Mouse (Mus musculus) ES-Bruce4 (cell line): ENCODE measurements around the gene Kcnn3. TPM values are rescaled to one million over a fixed set of nuclear protein-coding genes. Genes with fewer than 3 reads are reported as not detected.
A peak's percentile ranks its signal among the peaks of the same experiment; 100 is the strongest.

Source experiments
- H3K27ac ChIP-seq: 2 replicates; pipeline ENCODE4 v1.5.1; 2012; ENCODE audit warnings: low read length, inconsistent platforms; ENCODE audit not compliant: insufficient read depth
- H3K27me3 ChIP-seq: 2 replicates; pipeline ENCODE4 v1.6.1; 2012; ENCODE audit warnings: mild to moderate bottlenecking, low read length, inconsistent platforms; ENCODE audit not compliant: control insufficient read depth, poor library complexity, insufficient read depth, severe bottlenecking
- H3K36me3 ChIP-seq: 2 replicates; pipeline ENCODE4 v1.6.1; 2012; ENCODE audit warnings: inconsistent platforms, mild to moderate bottlenecking, low read length, moderate library complexity; ENCODE audit not compliant: control insufficient read depth, poor library complexity, insufficient read depth, severe bottlenecking
- H3K4me1 ChIP-seq: one replicate; pipeline ENCODE4 v1.8.1; 2011; ENCODE audit warnings: low read length; ENCODE audit not compliant: control insufficient read depth, insufficient read depth
- H3K4me3 ChIP-seq: 2 replicates; pipeline ENCODE4 v1.5.1; 2011; ENCODE audit warnings: low read depth, mild to moderate bottlenecking, low read length
- H3K9ac ChIP-seq: 2 replicates; pipeline ENCODE4 v1.6.1; 2012; ENCODE audit warnings: low read depth, mild to moderate bottlenecking, inconsistent platforms; ENCODE audit not compliant: poor library complexity, severe bottlenecking
- H3K9me3 ChIP-seq: replicated peaks from 2 replicates; pipeline ENCODE4 v1.6.1; 2012; ENCODE audit warnings: mild to moderate bottlenecking, low read length, inconsistent platforms; ENCODE audit not compliant: control insufficient read depth, poor library complexity, insufficient read depth, severe bottlenecking
- CTCF ChIP-seq: IDR thresholded peaks from one replicate; pipeline ENCODE4 v1.8.1; 2011; ENCODE audit warnings: low read depth, low read length
- EP300 ChIP-seq: IDR thresholded peaks from 2 replicates; pipeline ENCODE4 v1.6.1; 2011; ENCODE audit warnings: low read depth, low read length; ENCODE audit not compliant: insufficient read depth
- POLR2A ChIP-seq: IDR thresholded peaks from one replicate; pipeline ENCODE4 v1.8.1; 2011; ENCODE audit warnings: low read length; ENCODE audit not compliant: insufficient read depth
- polyA plus RNA-seq: library from polyadenylated mRNA; stranded (reverse); fragments of >200 nt; gene quantifications from 2 replicates; pipeline ENCODE4 v1.2.4, GENCODE M21; 2011; ENCODE audit warnings: low read depth; ENCODE audit not compliant: missing spikeins, insufficient read depth, insufficient read length

The Kcnn3 gene
- polyA plus RNA-seq, 1 experiment: 0.93 TPM

GRCm38 (mm10) chr3:89593524-89593923, 73.6 kb downstream of the Kcnn3 start:
- TF ChIP-seq CTCF: no peak
- TF ChIP-seq EP300: no peak
- no peak for TF ChIP-seq POLR2A
- H3K9me3 ChIP-seq: no peaks in the 10 kb centered on the region
- no peak overlapping the region for H3K4me3 ChIP-seq
- no peaks in the 10 kb centered on the region for H3K4me1 ChIP-seq
- no peaks in the 10 kb centered on the region for H3K36me3 ChIP-seq
- H3K27me3 ChIP-seq: no peaks in the 10 kb centered on the region
- no peak overlapping the region for H3K9ac ChIP-seq
- no peak overlapping the region for H3K27ac ChIP-seq

- Histone ChIP-seq H3K9ac (no peak overlapping the region), H3K4me1 (no peaks in the 10 kb centered on the region)
- TF ChIP-seq POLR2A: no peak
- no peak for TF ChIP-seq EP300
- no peak for TF ChIP-seq CTCF
Measured at GRCm38 (mm10) chr3:89598361-89598760, 78.4 kb downstream of the Kcnn3 start.

GRCm38 (mm10) chr3:89598967-89599366, 79.0 kb downstream of the Kcnn3 start:
- Histone ChIP-seq H3K4me3 (no peak overlapping the region), H3K27me3 (no peaks in the 10 kb centered on the region), H3K27ac (no peak overlapping the region), H3K9me3 (no peaks in the 10 kb centered on the region), H3K4me1 (no peaks in the 10 kb centered on the region), H3K9ac (no peak overlapping the region), H3K36me3 (no peaks in the 10 kb centered on the region)
- TF ChIP-seq EP300 (no peak), CTCF (peak; percentile 41), POLR2A (no peak)

More at GRCm38 (mm10) chr3:89598361-89598760, 78.4 kb downstream of the Kcnn3 start:
- H3K27ac ChIP-seq: no peak overlapping the region
- no peaks in the 10 kb centered on the region for H3K27me3 ChIP-seq
- no peaks in the 10 kb centered on the region for H3K36me3 ChIP-seq
- H3K9me3 ChIP-seq: no peaks in the 10 kb centered on the region
- no peak overlapping the region for H3K4me3 ChIP-seq

- Histone ChIP-seq H3K4me1 (no peaks in the 10 kb centered on the region), H3K27ac (no peak overlapping the region), H3K27me3 (no peaks in the 10 kb centered on the region), H3K9ac (no peak overlapping the region), H3K4me3 (no peak overlapping the region), H3K36me3 (no peaks in the 10 kb centered on the region), H3K9me3 (no peaks in the 10 kb centered on the region)
- TF ChIP-seq EP300 (no peak), POLR2A (no peak), CTCF (no peak)
Measured at GRCm38 (mm10) chr3:89601060-89601459, 81.1 kb downstream of the Kcnn3 start.

- Histone ChIP-seq H3K9me3 (no peaks in the 10 kb centered on the region), H3K27ac (no peak overlapping the region), H3K9ac (no peak overlapping the region), H3K27me3 (no peaks in the 10 kb centered on the region), H3K4me3 (no peak overlapping the region), H3K36me3 (no peaks in the 10 kb centered on the region), H3K4me1 (no peaks in the 10 kb centered on the region)
- no peak for TF ChIP-seq POLR2A
Measured at GRCm38 (mm10) chr3:89603300-89603699, 83.3 kb downstream of the Kcnn3 start.

GRCm38 (mm10) chr3:89605235-89605634, 85.3 kb downstream of the Kcnn3 start:
- no peak for TF ChIP-seq EP300
- no peak for TF ChIP-seq POLR2A
- no peak for TF ChIP-seq CTCF
- Histone ChIP-seq H3K27me3 (no peaks in the 10 kb centered on the region), H3K27ac (no peak overlapping the region), H3K9ac (no peak overlapping the region), H3K9me3 (no peaks in the 10 kb centered on the region), H3K36me3 (no peaks in the 10 kb centered on the region), H3K4me3 (no peak overlapping the region), H3K4me1 (no peaks in the 10 kb centered on the region)
